Mouse (Mus musculus): ENCODE data around the gene Arhgap9.
A peak's percentile ranks its signal among the peaks of the same experiment; 100 is the strongest.

Arhgap9 gene

DNA sequence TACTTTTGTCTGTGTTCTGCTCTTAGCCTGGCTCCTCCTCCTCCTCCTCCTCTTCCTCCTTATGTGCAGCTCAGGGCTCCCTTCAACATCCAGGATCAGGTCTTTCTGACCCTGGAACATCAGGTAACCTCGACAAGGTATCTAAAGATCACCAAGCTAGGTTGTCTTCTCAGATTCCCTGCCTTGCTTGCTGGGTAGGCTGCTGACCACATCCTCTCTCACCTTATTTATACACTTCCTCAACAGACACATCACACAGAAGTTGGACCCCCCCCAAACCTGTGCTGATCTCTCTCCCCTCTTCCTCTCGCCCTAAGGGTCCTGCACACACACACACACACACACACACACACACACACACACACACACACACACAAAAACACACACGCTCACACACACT lies at the start of gene Arhgap9:
Arhgap9 (plus strand) TSS at position 344 of the 400 bp plus-strand sequence.
- DNase-seq (ENCODE audit: low spot score) = no peak

GRCm38 (mm10) chr10:127272371-127272770 lies 49.4 kb upstream of the Arhgap9 start:
- DNase-seq (ENCODE audit: low spot score) = no peak

DNA sequence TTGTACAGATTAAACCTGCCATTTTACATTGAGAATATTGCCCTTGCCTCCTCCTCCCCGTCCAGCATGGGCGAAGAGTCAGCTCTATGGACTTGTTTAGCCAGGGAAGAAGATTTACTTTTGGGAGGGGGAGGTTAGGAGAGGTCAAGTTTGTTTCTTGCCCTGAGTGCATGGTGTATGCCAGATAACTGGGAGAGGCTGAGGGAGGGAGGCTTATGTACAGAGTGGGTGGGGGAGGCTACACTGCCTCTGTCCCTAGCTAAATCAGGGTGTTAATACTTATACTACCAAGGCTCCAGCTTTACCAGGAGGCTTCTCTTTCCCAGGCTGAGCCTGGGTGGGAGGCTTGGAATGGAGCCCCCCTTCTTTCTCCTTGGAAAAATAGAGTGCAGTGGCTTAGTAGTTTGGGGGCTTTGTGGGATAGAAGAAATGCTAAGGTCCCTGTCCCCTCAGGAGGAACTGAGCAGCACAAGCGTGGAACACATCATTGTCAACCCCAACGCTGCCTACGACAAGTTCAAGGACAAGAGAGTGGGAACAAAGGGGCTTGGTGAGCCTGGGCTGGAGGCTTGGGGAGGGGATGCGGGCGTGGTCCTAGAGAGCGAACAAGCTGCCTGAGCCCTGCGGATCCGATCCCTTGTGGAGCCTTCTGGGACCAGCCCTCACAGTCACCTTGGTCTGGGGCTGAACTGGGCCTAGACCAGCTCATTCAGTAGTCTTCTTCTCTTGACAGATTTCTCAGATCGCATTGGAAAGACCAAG lies 47.3 kb upstream of the Arhgap9 start:
- no peak for DNase-seq (ENCODE audit: low spot score)

DNA sequence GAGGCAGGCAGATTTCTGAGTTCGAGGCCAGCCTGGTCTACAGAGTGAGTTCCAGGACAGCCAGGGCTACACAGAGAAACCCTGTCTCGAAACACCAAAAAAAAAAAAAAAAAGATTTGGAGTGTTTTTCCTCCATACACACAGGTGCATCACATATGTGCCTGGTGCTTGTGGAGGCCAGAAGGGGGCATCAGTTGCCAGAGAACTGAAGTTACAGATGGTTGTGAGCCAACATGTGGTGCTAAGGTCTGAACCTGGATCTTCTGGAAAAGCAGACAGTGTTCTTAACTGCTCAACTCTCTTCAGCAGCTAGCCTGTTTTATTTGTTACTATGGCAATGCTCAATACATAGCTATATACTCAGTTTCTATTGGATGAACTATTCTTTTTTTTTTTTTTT lies 42.0 kb upstream of the Arhgap9 start:
- DNase-seq (ENCODE audit: low spot score) = no peak

DNA sequence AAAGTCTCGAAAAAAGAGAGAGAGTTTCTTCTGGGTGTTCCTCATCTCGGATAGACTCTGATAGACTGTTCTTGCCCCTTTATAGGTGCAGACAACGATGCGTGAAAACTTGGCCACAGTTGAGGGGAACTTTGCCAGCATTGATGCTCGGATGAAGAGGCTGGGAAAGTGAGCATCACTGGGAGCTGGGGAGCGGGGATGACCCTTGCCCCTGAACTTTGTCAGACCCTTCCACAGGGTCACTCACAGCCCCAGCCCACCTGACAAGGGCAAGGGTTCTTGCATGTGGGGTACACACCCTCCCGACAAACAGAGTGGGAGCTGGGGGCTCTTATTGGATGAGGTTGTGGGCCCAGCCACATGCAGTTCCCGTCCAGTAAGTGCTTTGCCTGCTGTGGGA lies 40.4 kb upstream of the Arhgap9 start:
- no peak for DNase-seq (ENCODE audit: low spot score)

DNA sequence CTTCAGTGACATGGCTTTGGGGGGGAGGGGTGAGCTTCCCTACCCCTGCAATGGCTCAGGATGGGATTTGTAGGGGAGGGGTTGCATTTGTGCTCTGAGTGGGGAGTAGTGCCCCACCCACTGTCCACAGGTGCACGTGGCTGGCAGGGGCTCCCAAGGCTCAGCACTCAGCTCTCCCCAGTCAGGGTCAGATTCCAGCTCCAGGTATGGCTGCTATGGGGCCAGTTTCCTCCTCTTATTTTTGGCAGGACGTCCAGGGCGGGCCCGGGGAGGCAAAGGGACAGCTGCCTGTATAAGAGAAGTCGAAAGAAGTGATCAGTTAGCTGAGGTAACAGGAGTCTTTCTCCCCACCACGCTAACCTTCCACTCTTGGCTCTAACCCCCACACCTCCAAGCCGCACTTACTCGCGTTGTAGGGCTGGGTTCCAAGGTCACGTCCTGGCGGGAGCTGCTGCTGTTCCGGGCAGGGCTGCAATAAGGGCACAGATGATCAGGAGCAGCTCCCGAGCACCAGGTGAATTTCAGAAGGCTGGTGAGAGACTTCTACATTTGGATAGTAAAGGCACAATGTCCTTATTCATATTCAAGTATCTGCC lies 39.0 kb upstream of the Arhgap9 start:
- DNase-seq (ENCODE audit: low spot score) = no peak

DNA sequence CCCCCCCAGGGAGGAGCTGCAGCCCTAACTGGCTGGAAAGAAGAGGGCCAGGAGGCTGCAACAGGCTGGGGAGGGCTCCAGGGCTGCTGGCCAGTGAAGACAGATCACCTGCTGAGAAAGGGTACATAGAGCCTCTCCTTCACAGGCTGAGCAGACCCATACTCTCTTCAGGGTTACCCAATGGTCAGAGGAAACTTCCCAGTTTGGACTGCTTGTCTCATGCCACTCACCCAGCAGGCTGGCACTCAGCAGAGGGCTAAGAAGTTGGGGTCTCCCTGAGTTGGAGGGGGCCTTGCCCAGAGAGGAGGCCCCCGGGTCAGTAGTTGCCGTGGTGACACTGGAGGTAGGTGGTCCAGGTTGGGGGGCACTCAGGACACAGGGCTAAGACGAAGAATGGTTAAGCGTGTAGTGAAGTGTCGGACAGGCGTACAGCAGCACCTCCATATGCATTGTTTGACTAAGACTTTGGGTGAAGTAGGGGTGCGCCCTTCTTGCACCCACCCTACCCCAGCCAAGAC lies 37.6 kb upstream of the Arhgap9 start:
- DNase-seq (ENCODE audit: low spot score) = no peak

DNA sequence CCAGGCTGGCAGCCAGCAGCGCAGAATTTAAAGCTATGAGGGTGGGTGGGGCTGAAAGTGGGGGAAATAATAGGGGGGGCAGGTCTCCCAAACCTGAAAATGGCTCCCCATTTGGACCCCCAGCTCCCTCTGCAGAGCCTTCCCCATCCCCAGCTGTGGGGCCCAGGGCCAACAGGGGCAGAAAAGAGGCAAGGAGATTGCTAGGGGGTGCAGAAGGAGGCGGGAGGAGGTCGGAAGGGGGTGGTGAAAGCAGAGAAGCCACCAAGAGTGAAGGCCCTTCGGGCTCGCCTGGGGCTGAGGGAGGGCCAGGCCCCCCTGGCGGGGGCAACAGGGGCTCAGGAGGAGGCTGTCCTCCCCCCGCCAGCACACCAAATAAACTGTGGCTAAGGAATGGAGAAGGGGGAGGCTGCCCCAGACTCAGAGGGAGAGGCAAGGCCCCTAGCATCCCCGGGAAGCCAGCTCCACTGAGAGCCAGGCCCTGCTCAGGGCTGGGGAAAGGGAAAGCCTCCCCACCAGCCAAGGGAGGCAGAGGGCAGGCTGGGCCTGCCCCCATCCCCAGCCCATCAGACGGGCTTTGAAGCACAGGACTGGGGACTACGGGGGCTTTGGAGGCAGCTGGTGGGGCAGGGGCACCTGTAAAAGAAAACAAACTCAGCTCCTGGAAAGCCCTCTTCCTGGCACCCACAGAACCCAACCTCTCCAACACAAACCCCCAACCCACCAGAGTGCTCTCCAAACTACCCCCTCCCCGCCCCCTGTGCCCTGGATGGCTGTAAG lies 36.9 kb upstream of the Arhgap9 start:
- DNase-seq (ENCODE audit: low spot score) = no peak

DNA sequence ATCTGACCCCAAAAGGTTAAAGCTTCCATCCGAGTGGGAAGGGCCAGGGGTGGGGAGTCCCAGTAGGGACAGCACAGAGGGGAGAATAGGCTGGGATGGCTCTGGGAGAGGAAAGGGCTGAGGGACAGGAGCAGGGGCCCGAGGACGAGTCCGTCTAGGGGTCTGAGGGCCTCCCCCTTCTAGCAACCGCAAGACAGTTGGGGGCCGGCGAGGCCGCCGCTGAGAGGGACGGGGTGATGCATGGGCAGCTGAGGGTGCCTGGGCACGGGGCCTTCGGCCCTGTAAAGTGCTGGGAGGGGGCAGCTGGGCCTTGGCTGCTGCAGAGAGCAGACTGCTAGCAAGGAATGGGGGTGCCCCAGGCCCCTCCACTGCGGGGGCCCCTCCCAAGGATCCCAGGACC lies 36.1 kb upstream of the Arhgap9 start:
- DNase-seq (ENCODE audit: low spot score) = no peak

DNA sequence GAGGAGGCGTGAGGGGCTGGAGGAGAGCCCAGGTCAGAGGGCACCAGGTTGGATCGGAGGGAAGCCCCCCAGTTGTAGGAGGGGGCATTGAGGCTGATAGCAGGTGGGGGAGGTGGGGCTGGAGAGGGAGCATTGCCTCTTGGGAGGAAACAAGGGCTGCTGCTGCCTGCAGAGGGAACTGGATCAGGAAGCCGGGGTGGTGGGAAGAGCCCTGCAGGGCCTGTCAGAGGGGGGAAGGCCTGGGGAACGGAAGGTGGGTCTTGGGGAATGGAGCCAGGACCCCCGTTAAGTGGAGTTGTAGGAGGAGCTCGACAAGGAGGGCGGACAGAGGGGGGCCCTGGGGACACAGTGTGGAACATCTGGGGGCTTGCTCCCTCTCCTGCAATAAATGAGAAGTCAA lies 35.6 kb upstream of the Arhgap9 start:
- no peak for DNase-seq (ENCODE audit: low spot score)

DNA sequence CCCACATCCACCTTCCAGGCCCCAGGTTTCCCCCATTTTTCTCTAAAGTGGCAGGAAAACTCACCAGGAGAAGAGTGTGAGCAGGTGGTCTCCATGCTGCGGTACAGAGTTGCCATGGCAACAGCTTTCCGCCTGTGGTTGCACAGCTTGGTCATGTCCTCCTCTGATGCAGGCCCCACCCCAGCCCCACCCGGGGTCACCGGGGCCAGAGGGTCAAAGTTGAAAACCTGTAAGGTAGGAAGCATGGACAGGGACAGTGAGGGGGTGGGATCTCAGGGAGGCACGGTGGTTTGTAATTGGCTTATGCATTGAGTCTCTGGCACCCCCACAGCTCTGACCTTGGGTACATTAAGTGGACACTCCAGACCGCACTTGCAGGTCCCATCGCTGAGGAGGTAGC lies 35.0 kb upstream of the Arhgap9 start:
- DNase-seq (ENCODE audit: low spot score) = no peak

- no peak for DNase-seq (ENCODE audit: low spot score)
Observed at GRCm38 (mm10) chr10:127287271-127287935, 34.4 kb upstream of the Arhgap9 start.

- DNase-seq (ENCODE audit: low spot score) = no peak
Observed at GRCm38 (mm10) chr10:127287936-127288293, 33.8 kb upstream of the Arhgap9 start.

DNA sequence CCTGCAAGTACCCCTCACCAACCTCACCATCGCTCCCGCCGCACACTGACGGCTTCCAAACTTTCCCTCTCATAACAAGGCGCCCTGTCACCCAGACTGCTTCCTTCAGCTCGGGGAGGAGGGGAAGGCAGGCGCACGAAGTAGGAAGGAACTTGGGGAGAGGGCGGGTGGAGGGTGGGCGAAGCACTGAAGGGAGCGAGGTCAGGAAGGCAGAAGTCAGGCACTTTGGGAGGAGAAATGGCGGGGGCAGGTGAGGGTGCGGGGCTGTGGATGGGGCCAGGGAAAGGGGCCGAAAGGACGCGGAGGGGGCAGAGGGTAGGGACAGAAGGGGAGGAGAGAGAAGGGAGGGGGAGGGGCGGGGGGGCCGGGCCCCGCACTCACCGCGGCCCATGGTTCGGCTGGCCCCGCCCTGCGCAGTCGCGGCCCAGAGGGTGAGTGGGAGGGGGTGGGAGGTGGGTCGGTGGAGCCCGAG lies 33.4 kb upstream of the Arhgap9 start:
- DNase-seq (ENCODE audit: low spot score) = no peak

DNA sequence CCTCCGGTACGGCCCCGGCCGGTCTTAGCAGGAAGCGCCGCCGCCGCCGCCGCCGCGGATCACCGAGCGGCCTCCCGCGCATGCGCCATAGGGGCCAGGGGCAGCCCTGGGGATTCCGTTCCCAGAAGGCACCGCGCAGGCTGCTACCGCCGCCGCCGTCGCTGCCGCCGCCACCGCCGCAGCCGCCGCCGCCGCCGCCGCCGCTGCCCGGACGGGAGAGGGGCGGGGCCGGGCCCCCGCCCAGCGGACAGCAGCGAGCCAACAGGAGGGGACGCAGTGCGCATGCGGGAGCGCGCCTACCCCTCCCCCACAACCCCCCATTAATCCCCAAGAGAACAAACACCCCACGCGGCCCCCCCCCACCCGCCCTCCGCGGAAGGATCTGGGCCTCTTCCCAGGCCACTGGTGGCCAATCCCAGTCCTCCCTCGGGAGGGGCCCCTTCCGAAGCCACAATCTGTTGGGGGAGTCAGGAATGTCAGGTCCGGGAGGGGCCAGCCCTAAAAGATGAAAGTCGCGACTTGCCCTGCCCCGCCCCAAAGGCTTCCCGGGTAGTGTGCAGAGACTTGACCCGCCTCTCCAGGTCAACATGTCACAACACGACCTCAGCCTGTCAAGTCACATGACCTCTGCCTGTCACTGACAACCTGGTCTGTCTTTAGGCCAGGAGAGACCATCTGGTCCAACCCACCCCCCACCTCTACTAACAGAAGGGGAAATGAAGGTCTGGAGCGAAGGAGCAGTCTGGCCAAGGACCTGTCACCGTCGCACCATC lies 32.8 kb upstream of the Arhgap9 start, which contains the start of gene Mbd6:
Mbd6 (minus strand) TSS at position 219 of the 773 bp plus-strand sequence.
- DNase-seq (ENCODE audit: low spot score) = peak; percentile 81

DNA sequence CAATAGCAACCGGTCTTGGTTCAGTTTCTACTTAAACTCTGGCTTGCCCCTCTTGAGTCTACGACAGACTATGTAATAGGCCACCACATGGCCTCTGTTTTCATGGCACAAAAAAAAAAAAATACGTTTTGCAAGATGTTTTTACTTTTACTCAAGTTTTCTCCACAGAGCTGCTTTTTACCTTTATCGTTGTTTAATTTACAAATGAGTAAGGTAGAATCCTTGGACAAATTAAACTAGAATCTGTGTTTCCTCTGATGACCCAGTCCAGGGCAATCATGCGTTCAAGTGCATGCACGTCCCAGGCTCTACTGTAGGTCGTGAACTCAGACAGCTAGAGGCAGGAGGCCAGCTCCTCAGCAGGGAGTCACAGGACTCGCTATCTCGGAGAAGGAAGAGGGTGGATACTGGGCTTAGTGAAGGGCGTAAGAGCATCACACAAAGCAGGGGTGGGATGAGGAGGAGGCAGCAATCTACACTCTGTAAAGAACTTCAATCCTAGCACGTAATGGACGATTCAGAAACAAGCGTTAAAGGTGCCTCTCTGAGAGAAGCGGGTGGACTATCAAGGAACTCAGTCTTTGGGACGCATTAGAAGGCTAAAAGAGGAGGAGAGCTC lies 32.1 kb upstream of the Arhgap9 start:
- DNase-seq (ENCODE audit: low spot score) = no peak

GRCm38 (mm10) chr10:127290307-127290929 lies 31.3 kb upstream of the Arhgap9 start:
- DNase-seq (ENCODE audit: low spot score) = peak; percentile 99

DNA sequence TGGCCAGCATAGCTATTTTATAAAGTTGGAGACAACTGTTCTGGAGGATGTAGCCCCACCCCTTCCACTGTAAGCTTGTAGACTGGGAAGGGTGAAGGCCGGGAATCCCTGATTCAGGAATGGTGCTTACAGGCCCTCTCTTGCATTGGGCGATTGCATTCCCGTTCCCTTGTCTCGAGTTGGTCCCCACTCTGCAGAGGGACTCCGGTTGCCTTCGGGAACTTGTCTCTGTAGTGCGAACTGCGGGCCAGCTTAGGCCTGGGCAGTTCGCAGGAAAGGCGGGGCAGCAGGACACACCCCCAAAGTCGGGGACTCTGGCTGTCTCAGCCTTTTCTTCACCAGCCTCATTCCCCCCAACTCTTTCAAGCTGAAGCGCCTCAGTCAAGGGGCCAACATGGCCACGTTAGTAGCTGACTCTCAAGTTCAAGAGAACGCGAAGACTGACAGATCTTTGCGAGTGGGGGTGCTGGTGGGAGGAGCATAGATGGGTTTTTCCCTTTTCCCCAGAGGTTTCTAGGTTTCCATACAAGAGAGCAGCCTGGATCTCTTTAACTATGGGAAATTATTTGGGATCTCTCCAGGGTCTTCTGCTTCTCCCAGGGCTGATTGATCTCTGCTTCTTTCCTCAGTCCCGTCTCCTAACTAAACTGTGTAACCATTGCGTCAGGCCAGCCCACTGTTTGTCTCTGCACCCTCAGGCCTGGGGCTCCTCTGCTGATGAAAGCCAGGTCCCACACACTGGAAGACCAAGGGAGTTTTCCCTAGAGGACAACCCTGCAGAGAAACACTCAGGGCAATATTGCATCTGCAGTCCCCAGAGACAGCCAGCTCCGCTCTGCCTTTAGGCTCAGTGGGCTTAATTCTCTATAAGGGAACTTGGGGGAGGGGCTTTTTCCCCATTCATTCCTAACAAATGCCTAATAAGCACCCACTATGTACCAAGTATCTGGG lies 30.6 kb upstream of the Arhgap9 start:
- DNase-seq (ENCODE audit: low spot score) = no peak

All from left cerebral cortex, adult 11 months (tissue).